ENCODE assay signal across 8 mouse cellular contexts in the genomic region with DNA sequence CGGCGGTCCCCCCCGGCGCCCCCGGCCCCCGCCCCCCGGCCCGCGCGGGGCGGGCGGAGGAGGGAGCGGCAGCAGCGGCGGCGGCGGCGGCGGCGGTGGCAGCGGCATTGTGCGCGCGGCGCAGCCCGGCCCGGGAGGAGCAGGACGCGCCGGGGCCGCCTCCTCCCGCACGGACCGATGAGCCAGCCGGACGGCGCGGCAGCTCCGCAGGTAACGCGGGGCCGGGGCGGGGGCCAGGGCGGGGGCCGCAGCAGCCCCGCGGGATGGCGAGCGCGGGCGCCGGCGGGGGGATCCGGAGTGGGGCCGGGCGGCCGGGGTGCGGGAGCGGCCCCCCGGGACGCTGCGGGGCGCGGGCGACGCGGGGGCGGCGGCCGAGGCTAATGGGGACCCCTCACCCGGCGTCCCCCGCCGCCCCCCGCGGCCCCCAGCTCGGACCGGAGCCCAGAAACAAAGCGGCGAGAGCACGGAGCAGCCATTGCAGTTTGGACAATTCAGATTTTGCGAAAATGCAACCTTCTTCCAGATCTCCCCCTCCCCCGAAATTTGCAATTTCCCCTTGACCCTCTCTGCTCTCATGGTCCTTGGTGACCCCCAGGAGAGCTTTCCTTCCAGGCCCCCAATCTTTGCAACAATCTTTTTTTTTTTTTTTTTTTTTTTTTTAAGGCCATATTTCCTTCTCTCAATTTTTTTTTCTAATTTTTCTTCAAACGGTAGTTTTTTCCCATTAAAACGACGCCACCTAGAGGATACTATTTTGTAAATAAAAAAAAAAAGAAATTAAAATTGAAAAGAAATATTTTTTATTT. TPM values are rescaled to one million over a fixed set of nuclear protein-coding genes. Genes with fewer than 3 reads are reported as not detected.
A peak's percentile ranks its signal among the peaks of the same experiment; 100 is the strongest.
DNase-seq lines count a peak whose midpoint lies in the region; ATAC-seq and TF ChIP-seq lines count a peak whose summit lies in the region.

A gene (plus strand): TSS at position 77 of the 806 bp plus-strand sequence.

- peaks cover 22% of the 10 kb centered on the region for H3K27me3 ChIP-seq in E14TG2a.4 (ENCODE audit: insufficient read depth, low read length)
- H3K27me3 ChIP-seq in heart, embryonic 12.5 days (replicated peaks): no peaks in the 10 kb centered on the region; the same call in 1 of the 2 replicates
- H3K27me3 ChIP-seq in limb, embryonic 10.5 days (ENCODE audit: low read depth, poor library complexity, severe bottlenecking): no peaks in the 10 kb centered on the region
- no peaks in the 10 kb centered on the region for H3K27me3 ChIP-seq in neural tube, embryonic 11.5 days (ENCODE audit: control insufficient read depth, insufficient read depth, low read length)

- intact Hi-C loops in gastrocnemius, adult 2 months (cut with DNase I): no loop called here

- 14% methylated on average over 82 of the region's 86 CpGs for WGBS in heart, embryonic 12.5 days
- 10% methylated on average over 76 of the region's 86 CpGs for WGBS in limb, embryonic 10.5 days
- WGBS in neural tube, embryonic 11.5 days: 2% methylated on average over 34 of the region's 86 CpGs

- no peaks in the 10 kb centered on the region for H3K36me3 ChIP-seq in E14TG2a.4 (ENCODE audit: insufficient read depth, low read length)
- no peaks in the 10 kb centered on the region for H3K36me3 ChIP-seq in heart, embryonic 12.5 days
- no peaks in the 10 kb centered on the region for H3K36me3 ChIP-seq in limb, embryonic 10.5 days
- no peaks in the 10 kb centered on the region for H3K36me3 ChIP-seq in neural tube, embryonic 11.5 days (ENCODE audit: control insufficient read depth, insufficient read depth, low read length)

- peak; percentile 43 for TF ChIP-seq CTCF in gastrocnemius, adult 2 months (IDR thresholded peaks at IDR 0.05)
- no peak for TF ChIP-seq CTCF in E14TG2a.4 (conservative IDR thresholded peaks at IDR 0.05; ENCODE audit: low read length)

- H3K9ac ChIP-seq in heart, embryonic 12.5 days: peak within 1 kb of the TSS; percentile 99
- peak within 1 kb of the TSS; percentile 100 for H3K9ac ChIP-seq in neural tube, embryonic 11.5 days (ENCODE audit: low read length)

- H3K4me1 ChIP-seq in E14TG2a.4 (replicated peaks; ENCODE audit: low read depth, low read length): no peaks in the 10 kb centered on the region
- no peaks in the 10 kb centered on the region for H3K4me1 ChIP-seq in heart, embryonic 12.5 days (replicated peaks)
- peaks cover 16% of the 10 kb centered on the region for H3K4me1 ChIP-seq in limb, embryonic 10.5 days
- peaks cover 2% of the 10 kb centered on the region; the same call in 1 of the 2 replicates for H3K4me1 ChIP-seq in neural tube, embryonic 11.5 days (ENCODE audit: control insufficient read depth, insufficient read depth, low read length)

- peak; percentile 63 for ATAC-seq in heart, embryonic 12.5 days (ENCODE audit: insufficient number of reproducible peaks, low FRiP score)
- peak; percentile 81; the same call in 1 of the 2 replicates for ATAC-seq in neural tube, embryonic 11.5 days (ENCODE audit: insufficient read depth, low FRiP score, low TSS enrichment)

- peak; percentile 39 for DNase-seq in gastrocnemius, adult 2 months
- DNase-seq in gastrocnemius, adult 18-20 months (ENCODE audit: low spot score): no peak
- DNase-seq in cerebellum, adult 8-10 months: peak; percentile 9
- DNase-seq in limb, embryonic 10.5 days (ENCODE audit: low spot score): peak; percentile 59
- DNase-seq in neural tube, embryonic 11.5 days (ENCODE audit: low spot score): peak; percentile 61
- DNase-seq in layer of hippocampus, adult 9-11 months: no peak

- peak within 1 kb of the TSS; percentile 94 for H3K4me2 ChIP-seq in heart, embryonic 12.5 days
- peak within 1 kb of the TSS; percentile 57 for H3K4me2 ChIP-seq in neural tube, embryonic 11.5 days (ENCODE audit: low read depth)

- H3K9me3 ChIP-seq in E14TG2a.4 (ENCODE audit: low read length): no peaks in the 10 kb centered on the region
- no peaks in the 10 kb centered on the region for H3K9me3 ChIP-seq in heart, embryonic 12.5 days (replicated peaks)
- no peaks in the 10 kb centered on the region for H3K9me3 ChIP-seq in limb, embryonic 10.5 days (replicated peaks)
- no peaks in the 10 kb centered on the region for H3K9me3 ChIP-seq in neural tube, embryonic 11.5 days (ENCODE audit: control insufficient read depth, low read length)

- H3K4me3 ChIP-seq in gastrocnemius, adult 2 months: peak within 1 kb of the TSS; percentile 76
- peak within 1 kb of the TSS; percentile 83 for H3K4me3 ChIP-seq in E14TG2a.4 (replicated peaks; ENCODE audit: low read length)
- peak within 1 kb of the TSS; percentile 94 for H3K4me3 ChIP-seq in heart, embryonic 12.5 days
- peak within 1 kb of the TSS; percentile 85 for H3K4me3 ChIP-seq in limb, embryonic 10.5 days
- peak within 1 kb of the TSS; percentile 95 for H3K4me3 ChIP-seq in neural tube, embryonic 11.5 days (ENCODE audit: low read depth, low read length)

- 0 out of 2 replicates have a peak within 1 kb of the TSS, but pooled peaks have one; percentile 24 for H3K27ac ChIP-seq in gastrocnemius, adult 2 months
- peak within 1 kb of the TSS; percentile 73 for H3K27ac ChIP-seq in heart, embryonic 12.5 days (ENCODE audit: poor library complexity, severe bottlenecking)
- H3K27ac ChIP-seq in limb, embryonic 10.5 days: peak within 1 kb of the TSS; percentile 99
- H3K27ac ChIP-seq in neural tube, embryonic 11.5 days (ENCODE audit: low read depth, low read length): peak within 1 kb of the TSS; percentile 95

RNA-seq across cellular contexts. Expression of the gene that starts here (rescaled TPM):
- under 1 TPM; 0.18 to 0.20 TPM for total RNA-seq in gastrocnemius, adult 2 months (2021)
- under 1 TPM; 0.18 to 0.28 TPM for total RNA-seq in gastrocnemius, adult 18-20 months (2021)
- 11.5 and 13.3 TPM in 2 replicates for polyA plus RNA-seq in heart, embryonic 12.5 days (2016; fragmentation: Nextera tagmentation; extraction: Ambion mirVana)
- polyA plus RNA-seq in limb, embryonic 10.5 days (2016; fragmentation: Nextera tagmentation; extraction: Ambion mirVana): 23.7 and 35.7 TPM in 2 replicates
- 43.2 and 54.3 TPM in 2 replicates for polyA plus RNA-seq in neural tube, embryonic 11.5 days (2014; fragmentation: Nextera tagmentation; extraction: Ambion mirVana)

Comparison
In these comparisons a context has a peak if more than half of its experiments do, and no peak if none do; other contexts are left out.
1. Peak in DNase-seq, H3K4me3 ChIP-seq and H3K27ac ChIP-seq in gastrocnemius, adult 2 months; RNA of the gene not detected or under 1 TPM.
2. DNase-seq: peak in cerebellum, adult 8-10 months (single experiment), limb, embryonic 10.5 days (single experiment) and neural tube, embryonic 11.5 days (single experiment); none in gastrocnemius, adult 18-20 months (single experiment) and layer of hippocampus, adult 9-11 months (single experiment).
3. H3K27ac ChIP-seq: peak in every context shown above with its lines; median percentile 99 in limb, embryonic 10.5 days; 95 in neural tube, embryonic 11.5 days; 73 in heart, embryonic 12.5 days; 24 in gastrocnemius, adult 2 months.
4. Peak in every context shown above with its lines, with median percentiles within 50 percentile points of each other: H3K4me3 ChIP-seq.